In the genomic region with DNA sequence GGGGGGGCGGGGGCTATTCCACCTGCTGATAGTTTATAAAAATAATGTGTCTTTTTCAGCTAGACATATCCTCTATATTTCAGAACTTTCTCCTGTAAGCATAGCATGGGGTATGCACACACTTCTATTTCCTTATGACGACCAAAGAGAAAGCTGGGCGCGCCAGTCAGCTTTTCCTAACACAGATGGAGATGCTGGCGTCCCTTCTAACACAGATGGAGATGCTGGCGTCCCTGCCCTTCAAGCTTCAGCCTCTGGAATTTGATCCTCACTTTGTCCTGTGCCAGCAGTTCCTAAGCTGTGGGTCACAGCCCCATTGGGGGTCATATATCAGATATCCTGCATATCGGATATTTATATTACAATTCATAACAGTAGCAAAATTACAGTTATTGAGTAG, we compare ENCODE assay signal across 27 mouse cellular contexts. TPM values are rescaled to one million over a fixed set of nuclear protein-coding genes. Genes with fewer than 3 reads are reported as not detected.
"Had no signal": no experiment of that assay in that cellular context is flagged by ENCODE, and none has a peak within 500 bp of the region (broad histone marks: within the 10 kb centered on the region; RNA-seq: fewer than 3 reads in every experiment).

No protein-coding gene starts in this region.

- H3K9ac ChIP-seq: kidney, embryonic 15.5 days; limb, embryonic 13.5 days; liver, embryonic 15.5 days; lung, embryonic 15.5 days; midbrain, embryonic 12.5 days; midbrain, embryonic 15.5 days; neural tube, embryonic 13.5 days had no signal

- DNase-seq: kidney, postnatal 10 days; kidney, postnatal 36 days; layer of hippocampus, postnatal 36 days; liver; lung, adult 18-20 months; lung, postnatal 10 days; lung, postnatal 36 days; retina, postnatal 1 day; right cerebral cortex, postnatal 25 days; spleen, adult 18-20 months; thymus, adult 18-20 months; thymus, postnatal 36 days had no signal

- H3K9me3 ChIP-seq: kidney, embryonic 15.5 days; limb, embryonic 10.5 days; limb, embryonic 13.5 days; liver, embryonic 12.5 days; liver, embryonic 15.5 days; lung, embryonic 15.5 days; midbrain, embryonic 12.5 days; midbrain, embryonic 15.5 days; neural tube, embryonic 13.5 days had no signal

- ATAC-seq: liver, embryonic 12.5 days; midbrain, embryonic 15.5 days had no signal

- H3K27ac ChIP-seq: kidney, embryonic 15.5 days; left cerebral cortex, adult 2 months; limb, embryonic 10.5 days; limb, embryonic 13.5 days; lung, embryonic 15.5 days; midbrain, embryonic 12.5 days; midbrain, embryonic 15.5 days; neural tube, embryonic 13.5 days had no signal

- H3K36me3 ChIP-seq: kidney, embryonic 15.5 days; limb, embryonic 10.5 days; limb, embryonic 13.5 days; liver, embryonic 12.5 days; liver, embryonic 15.5 days; lung, embryonic 15.5 days; midbrain, embryonic 12.5 days; midbrain, embryonic 15.5 days; neural tube, embryonic 13.5 days had no signal

- H3K4me2 ChIP-seq: kidney, embryonic 15.5 days; limb, embryonic 13.5 days; liver, embryonic 15.5 days; lung, embryonic 15.5 days; midbrain, embryonic 12.5 days; midbrain, embryonic 15.5 days; neural tube, embryonic 13.5 days had no signal

- H3K4me3 ChIP-seq: kidney, embryonic 15.5 days; left cerebral cortex, adult 2 months; limb, embryonic 10.5 days; limb, embryonic 13.5 days; liver, embryonic 12.5 days; liver, embryonic 15.5 days; lung, embryonic 15.5 days; midbrain, embryonic 12.5 days; midbrain, embryonic 15.5 days; myocyte; neural tube, embryonic 13.5 days had no signal

- H3K4me1 ChIP-seq: kidney, embryonic 15.5 days; limb, embryonic 10.5 days; limb, embryonic 13.5 days; lung, embryonic 15.5 days; midbrain, embryonic 12.5 days; midbrain, embryonic 15.5 days had no signal

- H3K27me3 ChIP-seq: kidney, embryonic 15.5 days; limb, embryonic 13.5 days; liver, embryonic 15.5 days; lung, embryonic 15.5 days; midbrain, embryonic 15.5 days; neural tube, embryonic 13.5 days had no signal

RNA-seq across cellular contexts. Expression of gene Slc30a10, which starts 46.0 kb away (rescaled TPM):
- total RNA-seq: monocyte, adult 5-6 weeks; neutrophil, adult 5-6 weeks had no signal
- polyA plus RNA-seq: lung, embryonic 15.5 days; myocyte; testis, adult 2 months; urinary bladder, adult 2 months had no signal
